Mouse (Mus musculus): ENCODE results near the gene Gpbp1.

Gene Gpbp1

DNA sequence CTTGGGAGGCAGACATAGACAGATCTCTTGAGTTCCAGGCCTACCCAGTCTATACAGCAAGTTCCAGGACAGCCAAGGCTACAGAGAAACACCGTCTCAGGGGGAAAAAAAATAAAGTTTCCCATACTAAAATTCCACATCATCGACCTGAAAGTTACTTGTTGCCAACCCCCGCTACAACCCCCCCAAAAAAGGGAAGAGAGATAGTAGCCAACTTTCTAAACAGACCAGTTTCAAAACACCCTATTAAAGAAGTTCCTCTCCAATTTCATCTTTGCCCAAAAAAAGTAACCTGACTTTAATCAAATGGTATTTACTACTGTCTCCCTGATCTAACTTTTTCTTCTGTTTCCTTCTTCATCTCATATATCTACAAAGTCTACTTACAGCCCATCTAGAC, 22.6 kb downstream of the Gpbp1 start:
- DNase-seq (ENCODE audit: low read depth, low spot score) = no peak

DNA sequence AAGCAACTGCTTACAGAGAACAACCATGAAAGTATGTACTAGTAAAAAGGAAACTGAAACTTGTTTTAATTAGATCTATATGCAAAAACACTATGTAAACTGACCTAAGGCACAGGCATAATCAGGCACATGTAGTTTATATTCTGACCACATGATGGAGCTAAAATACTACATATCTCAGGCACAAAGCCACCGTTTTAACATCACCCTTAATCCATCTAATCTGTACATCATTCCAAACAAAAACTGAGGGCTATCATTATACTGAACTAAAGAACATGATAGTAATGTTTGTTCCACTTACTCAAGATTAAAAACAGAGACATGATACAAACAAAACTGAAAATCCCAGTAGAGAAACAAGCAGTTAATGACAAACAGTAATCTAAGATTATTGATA, 28.5 kb downstream of the Gpbp1 start:
- peak; percentile 41 for DNase-seq (ENCODE audit: low read depth, low spot score)

DNA sequence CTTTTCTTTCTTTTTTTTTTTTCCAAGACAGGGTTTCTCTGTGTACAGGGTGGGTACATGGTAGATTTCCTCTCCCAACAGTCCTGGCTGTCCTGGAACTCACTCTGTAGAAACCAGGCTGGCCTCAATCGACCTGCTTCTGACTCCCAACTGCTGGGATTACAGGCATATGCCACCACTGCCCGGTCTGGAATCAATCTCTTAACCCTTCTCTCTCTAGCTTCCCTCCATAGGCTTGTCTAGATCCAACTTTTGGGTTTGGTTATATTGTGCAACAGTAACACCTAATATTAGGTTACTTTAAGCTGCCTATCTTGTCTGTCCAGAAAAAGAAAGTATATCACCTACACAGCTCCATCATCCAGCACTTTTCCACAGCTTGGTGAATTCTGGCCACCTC, 33.1 kb downstream of the Gpbp1 start:
- no peak for DNase-seq (ENCODE audit: low read depth, low spot score)

DNA sequence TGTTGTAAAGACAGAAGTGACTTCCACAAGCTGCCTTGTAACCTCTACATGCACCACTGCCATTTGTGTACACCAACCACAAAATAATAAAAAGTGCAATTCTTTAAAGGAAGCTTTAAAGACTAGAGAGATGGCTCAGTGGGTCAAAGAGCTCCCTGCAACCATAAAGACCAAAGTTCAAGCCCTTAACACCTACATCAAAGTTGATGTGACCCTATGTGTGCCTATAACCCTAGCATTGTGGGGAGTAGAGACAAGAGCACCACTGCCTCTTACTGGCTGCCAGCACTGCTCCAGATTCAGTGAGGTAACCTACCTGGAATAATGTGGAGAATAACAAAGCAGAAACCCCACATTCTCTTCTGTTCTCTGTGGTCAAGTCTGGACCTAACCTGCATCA, 45.6 kb downstream of the Gpbp1 start:
- DNase-seq (ENCODE audit: low read depth, low spot score) = no peak

DNA sequence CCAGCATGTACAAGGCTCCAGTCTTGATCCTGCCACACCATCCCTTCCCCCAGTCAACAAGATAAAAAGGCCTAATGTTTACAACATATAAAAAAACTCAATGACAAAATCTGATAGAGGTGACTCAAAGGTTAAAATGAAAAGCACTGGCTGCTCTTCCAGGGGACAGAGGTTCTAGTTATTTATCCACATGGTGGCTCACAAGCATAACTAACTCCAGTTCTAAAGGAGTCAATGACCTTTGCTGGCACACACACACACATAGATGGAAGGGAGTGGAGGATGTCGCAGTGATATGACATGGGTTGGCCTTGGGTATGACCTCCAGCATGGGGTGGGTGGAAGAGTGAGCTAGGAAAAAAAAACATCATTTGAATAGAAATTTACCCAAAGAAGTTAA, 58.7 kb downstream of the Gpbp1 start:
- DNase-seq (ENCODE audit: low read depth, low spot score) = no peak

DNA sequence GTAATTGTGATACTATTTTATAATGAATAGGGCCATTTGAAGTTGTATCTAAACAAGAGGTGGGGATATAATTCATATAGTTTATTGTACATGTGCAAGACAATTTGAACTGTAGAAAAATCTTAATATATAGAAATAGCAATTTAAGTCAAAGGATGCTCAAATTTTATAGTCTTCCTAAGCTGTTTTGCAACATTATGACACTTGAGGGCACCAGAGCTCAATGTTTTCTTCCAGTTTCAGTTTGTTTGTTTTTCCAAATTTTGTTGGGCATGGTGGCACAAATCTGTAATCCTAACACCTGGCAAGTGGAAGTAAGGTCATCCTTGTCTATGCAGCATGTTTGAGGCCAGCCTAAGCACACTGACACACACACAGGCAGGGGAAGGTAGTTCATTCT, 68.6 kb downstream of the Gpbp1 start:
- no peak for DNase-seq (ENCODE audit: low read depth, low spot score)

DNA sequence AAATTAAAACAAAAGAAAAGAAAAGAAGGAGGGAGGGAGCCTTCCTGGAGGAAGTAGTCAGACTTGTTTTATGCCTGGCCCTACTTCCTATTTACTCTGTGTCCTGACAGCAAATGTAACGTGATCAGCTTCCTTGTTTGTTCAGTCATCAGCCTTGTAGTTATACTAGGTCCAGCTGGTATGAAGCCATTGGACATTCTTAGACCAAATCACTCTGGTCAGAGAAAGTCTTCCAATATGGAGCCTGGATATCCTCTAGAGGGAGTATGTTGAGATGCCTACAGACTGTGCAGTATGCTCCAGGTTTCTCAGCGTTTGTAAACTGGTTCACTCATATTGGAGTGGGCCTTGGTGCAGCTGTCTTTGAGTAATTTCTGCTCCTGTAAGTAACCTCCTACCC, 71.8 kb downstream of the Gpbp1 start:
- DNase-seq (ENCODE audit: low read depth, low spot score) = no peak

DNA sequence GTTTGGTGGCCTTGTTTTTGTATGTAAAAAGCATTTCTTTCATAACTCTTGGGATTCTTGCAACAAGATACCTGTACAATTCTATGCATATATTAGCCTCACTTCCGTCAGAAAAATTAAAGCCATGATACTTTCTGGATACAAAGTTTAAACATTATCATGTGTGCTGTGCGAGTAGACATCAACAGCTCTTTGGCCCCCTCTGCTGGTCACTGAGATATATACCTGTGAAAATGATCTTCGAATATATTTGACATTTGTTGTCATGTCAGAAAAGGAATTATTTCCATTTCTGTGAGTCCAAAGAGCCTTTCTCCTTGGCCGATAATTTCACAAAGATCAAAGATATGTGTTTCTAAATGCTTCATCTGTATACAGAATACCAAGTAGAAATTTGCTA, 76.8 kb downstream of the Gpbp1 start:
- DNase-seq (ENCODE audit: low read depth, low spot score) = no peak

DNA sequence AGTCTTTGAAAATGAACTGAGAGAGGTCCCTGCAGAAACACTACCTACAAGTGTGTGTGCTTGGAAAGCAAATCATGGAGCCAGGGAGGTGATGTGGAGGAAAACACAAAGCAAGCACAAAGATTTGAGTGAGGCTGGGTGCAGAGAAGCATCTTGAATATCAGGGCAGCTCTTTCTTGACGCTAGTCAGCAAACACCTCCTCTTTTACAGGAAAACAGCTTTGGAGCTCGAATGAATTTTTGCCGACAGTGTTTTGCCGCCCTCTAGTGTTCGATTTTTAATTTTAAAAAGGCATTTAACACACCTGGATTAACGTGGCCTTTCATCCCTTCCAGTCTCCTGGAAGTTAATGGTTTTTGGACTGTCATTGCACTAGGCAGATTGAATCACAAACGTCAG, 79.1 kb downstream of the Gpbp1 start:
- peak; percentile 59 for DNase-seq (ENCODE audit: low read depth, low spot score)

DNA sequence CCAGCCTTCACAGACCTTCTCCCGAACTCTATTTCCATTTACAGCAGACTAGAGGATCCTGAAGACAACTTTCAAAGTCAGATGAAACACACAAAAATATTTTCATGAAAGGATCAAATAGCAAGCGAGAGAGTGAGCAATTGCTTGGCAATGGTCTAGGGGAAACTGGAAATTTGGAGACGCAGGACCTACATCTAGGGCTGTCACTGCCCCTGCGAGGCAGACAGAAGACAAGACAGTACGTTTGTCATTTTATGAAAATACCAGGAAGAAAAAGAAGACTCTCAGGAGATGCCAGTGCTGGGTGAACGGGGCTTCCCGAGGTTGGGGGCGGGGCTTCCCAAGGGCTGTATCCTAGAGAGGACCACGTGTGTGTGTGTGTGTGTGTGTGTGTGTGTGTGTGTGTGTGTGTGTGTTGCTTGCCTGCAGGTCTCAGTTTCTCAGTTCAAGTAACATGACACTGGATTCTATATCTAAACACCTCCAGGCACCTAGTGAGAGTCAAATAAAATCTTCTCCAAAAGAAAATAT, 83.0 kb downstream of the Gpbp1 start:
- no peak for DNase-seq (ENCODE audit: low read depth, low spot score)

DNA sequence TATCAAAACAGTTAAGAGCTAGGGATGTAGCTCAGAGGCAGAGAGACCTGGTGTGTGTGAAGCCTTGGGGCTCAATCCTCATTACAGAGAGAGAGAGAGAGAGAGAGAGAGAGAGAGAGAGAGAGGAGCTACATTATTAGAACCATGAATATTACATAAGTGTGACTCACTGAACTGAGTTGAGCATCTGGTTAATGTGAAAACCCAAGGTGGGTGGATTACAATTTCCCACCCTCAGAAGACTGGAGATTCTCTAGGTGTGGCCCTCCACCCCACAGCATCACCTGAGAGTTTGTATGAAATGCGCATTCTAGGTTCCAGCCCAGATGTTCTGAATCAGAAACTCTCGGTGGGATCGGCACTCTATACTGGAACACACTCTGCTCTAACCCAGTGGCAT, 84.0 kb downstream of the Gpbp1 start:
- peak; percentile 49 for DNase-seq (ENCODE audit: low read depth, low spot score)

DNA sequence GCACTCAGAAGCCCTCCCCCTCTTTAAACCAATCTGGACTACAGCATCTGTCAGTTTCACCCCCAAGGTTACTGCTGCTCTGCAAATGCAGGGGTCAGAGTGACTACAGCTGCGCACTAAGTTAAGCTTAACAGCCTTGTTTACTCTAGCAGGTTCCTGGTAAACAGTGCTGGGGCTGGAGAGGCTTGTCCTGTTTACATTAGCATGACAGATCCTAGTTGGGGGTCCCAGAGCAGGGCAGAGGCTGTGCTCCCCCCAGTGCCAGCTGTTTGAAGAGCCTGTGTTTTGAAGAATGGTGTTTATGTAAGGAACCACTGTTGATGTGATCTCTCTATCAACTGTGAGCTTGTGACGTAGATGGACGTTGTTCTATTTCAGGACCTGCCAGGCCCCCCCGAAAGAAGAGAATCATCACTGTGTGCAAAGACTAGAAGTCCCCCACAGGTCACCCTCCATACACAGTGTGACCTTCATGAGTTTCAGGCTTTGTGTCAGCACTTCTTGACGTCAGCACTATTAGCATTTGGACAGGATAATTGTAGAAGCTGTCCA, 92.2 kb downstream of the Gpbp1 start:
- no peak for DNase-seq (ENCODE audit: low read depth, low spot score)

DNA sequence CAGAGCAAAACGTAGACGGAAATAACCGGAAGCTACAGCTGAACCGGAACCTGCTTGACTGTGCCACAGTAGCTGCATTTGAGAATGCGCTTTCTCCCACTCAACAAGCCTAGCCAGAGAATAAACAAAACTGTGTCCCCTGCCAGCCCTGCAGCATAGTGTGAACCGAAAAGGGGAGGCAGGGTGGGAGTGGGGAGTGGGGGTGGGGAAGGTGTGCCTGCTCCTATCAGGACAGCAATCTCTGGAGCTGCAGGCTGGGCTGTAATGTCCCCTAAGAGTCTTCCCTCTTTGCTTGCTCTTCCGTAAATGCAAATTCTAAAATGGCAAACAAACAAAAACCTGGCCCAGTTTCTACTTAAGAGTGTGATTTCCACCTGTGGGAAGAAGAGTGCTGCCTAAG, 92.8 kb downstream of the Gpbp1 start:
- DNase-seq (ENCODE audit: low read depth, low spot score) = no peak

DNA sequence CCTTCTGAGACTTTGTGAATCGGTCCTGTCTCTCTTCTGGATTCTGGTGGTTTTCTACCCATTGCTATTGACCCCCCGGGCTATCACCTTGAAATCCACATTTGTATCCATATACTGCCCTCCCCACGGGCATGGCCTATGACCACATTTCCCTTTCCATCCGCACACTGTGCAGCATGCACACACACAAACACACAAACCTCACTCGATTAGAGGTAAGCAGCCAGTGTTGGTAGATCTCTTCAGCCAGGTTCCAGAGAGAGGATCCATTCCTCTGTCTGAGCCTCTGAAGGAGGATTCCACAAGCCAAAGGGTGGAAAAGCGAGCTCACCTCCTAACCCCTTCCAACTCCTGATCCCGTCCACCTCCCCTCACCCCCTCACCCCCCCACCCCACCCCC, 94.4 kb downstream of the Gpbp1 start:
- DNase-seq (ENCODE audit: low read depth, low spot score) = no peak

DNA sequence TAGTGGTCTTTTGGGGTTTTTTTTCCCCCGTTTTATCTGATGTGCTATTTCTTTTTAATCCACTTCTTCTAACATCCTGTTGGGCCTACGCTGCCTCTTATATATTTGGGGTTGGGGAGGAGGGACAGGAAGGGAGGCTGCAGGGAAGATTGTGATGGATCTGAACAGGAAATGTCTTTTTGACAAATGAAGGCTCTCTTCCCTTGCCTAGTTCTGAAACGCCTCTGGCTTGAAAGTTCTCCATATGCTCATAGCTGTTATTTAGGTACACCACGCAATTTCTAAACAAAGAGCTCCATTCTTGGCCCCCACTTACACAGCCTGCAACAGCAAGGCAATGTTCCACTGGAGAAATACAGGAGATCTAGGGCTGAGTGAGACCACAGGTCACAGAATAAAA, 95.0 kb downstream of the Gpbp1 start:
- peak; percentile 80 for DNase-seq (ENCODE audit: low read depth, low spot score)

DNA sequence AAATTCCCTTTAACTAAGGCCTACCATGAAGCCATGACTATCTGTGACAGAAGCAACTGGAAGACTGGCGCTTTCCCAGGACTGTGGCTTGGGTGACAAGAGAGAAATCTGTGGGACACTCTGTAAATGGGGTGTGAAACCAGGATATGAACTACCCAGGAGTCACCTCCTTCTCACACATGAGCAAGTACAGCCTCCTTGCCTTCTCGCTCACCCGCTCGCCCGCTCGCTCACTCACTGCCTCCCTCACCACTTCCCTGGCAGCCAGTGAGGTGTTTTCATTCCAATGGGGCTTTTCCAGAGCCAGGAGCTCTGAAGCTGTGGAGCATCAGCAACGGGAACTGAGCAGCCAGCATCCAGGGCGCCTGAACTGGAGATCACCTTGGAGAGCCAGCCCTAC, 95.6 kb downstream of the Gpbp1 start:
- peak; percentile 70 for DNase-seq (ENCODE audit: low read depth, low spot score)

DNA sequence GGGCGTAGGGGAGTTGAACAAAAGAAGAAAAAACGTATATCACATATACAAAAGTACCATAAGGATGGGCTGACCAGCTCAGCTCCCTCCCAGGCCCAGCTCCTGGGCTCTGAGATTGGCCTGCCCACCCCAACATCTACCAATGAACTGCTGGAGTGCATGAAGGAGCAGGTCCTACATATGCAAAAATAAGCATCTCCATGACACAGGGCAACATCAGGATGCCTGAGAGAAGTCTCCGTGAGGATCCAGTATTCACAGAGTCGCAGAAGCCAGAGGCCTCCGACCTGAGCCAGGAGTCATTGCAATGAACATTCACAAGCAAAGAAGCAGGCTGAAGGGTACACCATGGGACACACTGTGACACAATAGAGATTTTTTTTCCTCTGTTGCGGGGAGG, 96.5 kb downstream of the Gpbp1 start:
- no peak for DNase-seq (ENCODE audit: low read depth, low spot score)

DNA sequence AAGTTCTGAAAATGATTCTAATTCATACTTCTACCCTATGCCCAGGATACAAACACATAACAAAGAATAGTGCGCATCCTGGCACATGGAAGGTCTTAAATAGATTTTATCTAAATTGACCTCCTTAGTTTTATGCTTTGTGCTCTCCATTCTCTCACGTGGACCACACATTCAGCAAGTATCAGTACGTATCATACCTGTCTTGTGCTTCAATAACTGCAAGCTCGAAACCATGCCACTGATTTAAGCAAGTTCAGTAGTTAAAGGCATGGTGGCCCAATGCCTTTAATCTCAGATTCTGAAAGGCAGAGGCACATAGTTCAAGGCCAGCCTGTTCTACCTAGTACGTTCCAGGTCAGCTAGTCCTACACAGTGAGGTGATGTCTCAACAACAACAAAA, 98.5 kb downstream of the Gpbp1 start:
- no peak for DNase-seq (ENCODE audit: low read depth, low spot score)

DNA sequence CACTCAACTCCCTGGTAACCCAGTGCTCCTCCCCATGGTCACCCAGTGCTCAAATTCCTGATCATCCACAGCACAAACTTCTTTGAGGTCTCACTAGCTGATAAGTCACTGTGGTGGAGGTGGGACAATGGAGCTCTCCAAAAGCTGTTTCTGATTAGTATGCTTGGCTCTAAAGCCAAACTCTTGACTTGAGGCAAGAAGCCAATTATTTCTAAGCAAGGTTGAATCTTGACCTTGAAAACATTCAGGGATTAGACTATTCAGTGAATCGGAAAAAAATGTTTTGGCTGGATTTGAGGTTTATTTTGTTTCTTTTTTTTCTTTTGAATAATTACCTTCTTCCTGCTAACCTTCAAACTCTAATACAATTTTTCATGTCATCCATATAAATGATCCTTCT, 98.9 kb downstream of the Gpbp1 start:
- no peak for DNase-seq (ENCODE audit: low read depth, low spot score)

DNA sequence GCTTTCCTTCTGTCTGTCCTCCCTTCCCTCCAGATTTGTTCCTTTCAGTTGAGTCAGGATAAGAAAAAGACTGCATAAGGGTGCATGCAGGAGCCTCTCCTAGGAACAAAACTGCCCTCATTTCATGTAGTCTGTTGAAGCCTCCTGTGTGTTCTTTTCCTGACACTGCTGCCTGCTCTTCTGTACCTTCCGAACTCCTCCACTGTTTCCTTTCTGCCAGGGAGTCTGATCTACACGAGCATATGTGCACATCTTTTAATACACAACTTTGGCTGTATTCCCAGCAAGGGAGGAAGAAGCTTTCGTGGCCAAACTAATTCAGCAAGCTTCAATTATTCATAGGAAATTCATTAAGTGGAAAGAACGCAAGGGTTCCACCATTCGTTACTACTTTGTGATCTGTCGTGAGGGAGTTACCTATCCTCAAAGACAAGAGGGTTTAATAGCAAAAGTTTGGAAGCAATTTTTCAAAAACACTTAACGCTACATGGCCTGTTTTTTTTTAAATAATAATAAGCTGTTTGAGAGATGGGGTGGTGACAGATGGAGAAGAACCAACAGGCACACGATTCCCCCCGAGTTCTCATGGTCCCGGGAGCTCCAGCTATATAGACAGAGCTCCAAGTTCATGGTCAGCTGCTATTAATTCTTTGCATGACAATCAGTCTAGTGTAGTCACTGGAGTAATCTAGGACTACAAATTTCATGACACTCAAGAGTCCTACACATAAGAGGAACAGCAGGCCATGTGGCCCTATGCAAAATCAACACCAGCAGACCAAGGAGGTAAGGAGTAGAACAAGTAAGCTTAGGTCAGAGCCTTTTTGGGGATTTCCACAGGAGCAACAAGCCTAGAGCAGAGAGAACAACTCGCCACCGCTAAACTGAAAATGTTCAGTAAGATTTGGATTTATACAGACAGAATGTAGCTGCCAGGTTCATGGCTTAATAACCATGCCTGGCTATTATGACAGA, 105.6 kb downstream of the Gpbp1 start:
- peak; percentile 55 for DNase-seq (ENCODE audit: low read depth, low spot score)
